Mouse (Mus musculus): Measurements from ENCODE around the gene Unc45a.

Unc45a gene

GRCm38 (mm10) chr7:80283226-80283918, 57.4 kb downstream of the Unc45a start:
- no peak for DNase-seq (ENCODE audit: low spot score in 2 of 2)

- no peak for DNase-seq (ENCODE audit: low spot score in 2 of 2)
Observed at GRCm38 (mm10) chr7:80281646-80282045, 59.2 kb downstream of the Unc45a start.

- no peak for DNase-seq (ENCODE audit: low spot score in 2 of 2)
Observed at GRCm38 (mm10) chr7:80280998-80281397, 59.8 kb downstream of the Unc45a start.

- no peak for DNase-seq (ENCODE audit: low spot score in 2 of 2)
Observed at GRCm38 (mm10) chr7:80280032-80280431, 60.8 kb downstream of the Unc45a start.

DNA sequence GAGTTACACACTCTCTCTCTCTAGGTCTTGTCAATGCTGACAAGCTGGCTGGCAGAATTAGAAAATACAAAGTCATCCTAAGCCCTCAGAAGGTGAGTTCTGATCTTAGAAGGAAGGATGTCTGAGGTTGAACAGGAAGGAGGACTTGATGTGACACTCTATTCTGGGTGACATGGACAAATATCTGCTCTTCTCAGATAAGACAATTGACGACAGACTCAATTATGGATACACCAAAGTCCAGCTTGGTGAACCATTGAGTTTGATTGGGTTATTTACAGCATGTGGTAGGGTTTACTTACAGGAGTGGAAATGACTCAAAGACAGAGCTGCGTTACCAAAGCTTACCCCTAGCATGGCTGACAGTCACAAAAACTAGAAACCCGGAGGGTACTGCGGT, 64.4 kb downstream of the Unc45a start:
- DNase-seq (ENCODE audit: low spot score in 2 of 2) = no peak
